Mouse (Mus musculus) liver, adult 2 months (tissue): ENCODE results near the gene Gale.

ENCODE experiments used
- CTCF ChIP-seq: fragments of 200-500 bp; IDR thresholded peaks from 2 replicates; pipeline ENCODE4 v1.5.1; 2011; ENCODE audit warnings: low read depth, low read length, control low read depth
- POLR2A ChIP-seq: fragments of 200-500 bp; IDR thresholded peaks from 2 replicates; pipeline ENCODE4 v1.6.1; 2011; ENCODE audit warnings: low read length, control low read depth; ENCODE audit not compliant: insufficient read depth; ENCODE audit errors: extremely low read depth

DNA sequence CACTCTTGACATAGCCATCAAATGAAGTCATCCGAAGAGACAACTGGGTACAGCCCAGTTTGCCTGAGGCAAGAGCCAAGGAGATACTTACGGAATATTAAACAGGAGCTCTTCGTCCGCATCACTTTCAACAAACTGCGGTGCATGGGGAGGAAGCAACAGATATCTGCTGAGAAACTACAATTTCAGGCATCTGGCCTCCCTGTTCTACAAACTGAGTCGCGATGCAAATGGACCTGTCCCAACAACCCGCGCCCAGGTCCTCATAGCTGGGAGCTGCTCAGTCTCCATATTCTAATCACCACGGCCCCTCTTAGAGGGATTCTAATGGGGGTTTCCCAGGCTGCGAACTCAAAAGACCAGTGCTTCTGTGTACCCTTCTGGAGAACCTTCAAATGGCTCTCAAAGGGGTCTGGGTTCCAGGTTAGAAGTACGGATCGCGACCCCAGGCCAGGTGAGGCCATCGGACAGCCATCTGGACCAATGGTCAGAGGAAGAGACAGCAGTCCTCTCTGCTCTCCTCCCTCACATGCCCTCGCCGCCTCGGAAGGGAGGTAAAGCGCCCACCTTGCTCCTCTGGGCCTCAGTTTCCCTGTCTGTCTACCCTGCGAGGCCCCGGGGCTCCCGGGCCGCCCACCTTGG, 22.9 kb downstream of the Gale start:
- TF ChIP-seq POLR2A = no peak
- TF ChIP-seq CTCF = no peak
